Mouse (Mus musculus) forebrain, embryonic 12.5 days (tissue): ENCODE results near the gene BC048679. TPM values are rescaled to one million over a fixed set of nuclear protein-coding genes. Genes with fewer than 3 reads are reported as not detected.

Experiments used
- ATAC-seq: fragments of 200-750 bp; cut with Nextera tagmentation; 2 replicates; pipeline ENCODE4 v1.8.0; 2017; ENCODE audit warnings: moderate TSS enrichment; ENCODE audit not compliant: low FRiP score
- H3K27ac ChIP-seq: fragments of 300-500 bp; sonication (generic); 2 replicates; pipeline ENCODE4 v1.5.1; 2016; ENCODE audit warnings: mild to moderate bottlenecking
- H3K27me3 ChIP-seq: fragments of 300-500 bp; sonication (generic); 2 replicates; pipeline ENCODE4 v1.6.1; 2016; ENCODE audit warnings: mild to moderate bottlenecking
- H3K36me3 ChIP-seq: fragments of 300-500 bp; sonication (generic); replicated peaks from 2 replicates; pipeline ENCODE4 v1.6.1; 2016; ENCODE audit warnings: mild to moderate bottlenecking
- H3K4me1 ChIP-seq: fragments of 300-500 bp; sonication (generic); 2 replicates; pipeline ENCODE4 v1.6.1; 2016
- H3K4me2 ChIP-seq: fragments of 300-500 bp; sonication (generic); 2 replicates; pipeline ENCODE4 v1.6.1; 2016; ENCODE audit warnings: mild to moderate bottlenecking, moderate library complexity
- H3K4me3 ChIP-seq: fragments of 300-500 bp; sonication (generic); replicated peaks from 2 replicates; pipeline ENCODE4 v1.5.1; 2016; ENCODE audit warnings: mild to moderate bottlenecking
- H3K9ac ChIP-seq: fragments of 300-500 bp; sonication (generic); 2 replicates; pipeline ENCODE4 v1.6.1; 2016; ENCODE audit warnings: mild to moderate bottlenecking
- H3K9me3 ChIP-seq: fragments of 300-500 bp; sonication (generic); 2 replicates; pipeline ENCODE4 v1.6.1; 2016
- whole genome bisulfite sequencing: fragments of 180-500 bp; shearing (Covaris S2); methylation state at CpG from one replicate; pipeline ENCODE4 v1.1.7; 2016; 5-methylcytosine and 5-hydroxymethylcytosine counted together
- polyA plus RNA-seq: library from polyadenylated mRNA; unstranded; fragments of >200 nt; fragmentation: Nextera tagmentation; extraction: Ambion mirVana; gene quantifications from 2 replicates; pipeline ENCODE4 v1.2.1, GENCODE M21; 2016

Gene BC048679
- not detected in 2 replicates for polyA plus RNA-seq

DNA sequence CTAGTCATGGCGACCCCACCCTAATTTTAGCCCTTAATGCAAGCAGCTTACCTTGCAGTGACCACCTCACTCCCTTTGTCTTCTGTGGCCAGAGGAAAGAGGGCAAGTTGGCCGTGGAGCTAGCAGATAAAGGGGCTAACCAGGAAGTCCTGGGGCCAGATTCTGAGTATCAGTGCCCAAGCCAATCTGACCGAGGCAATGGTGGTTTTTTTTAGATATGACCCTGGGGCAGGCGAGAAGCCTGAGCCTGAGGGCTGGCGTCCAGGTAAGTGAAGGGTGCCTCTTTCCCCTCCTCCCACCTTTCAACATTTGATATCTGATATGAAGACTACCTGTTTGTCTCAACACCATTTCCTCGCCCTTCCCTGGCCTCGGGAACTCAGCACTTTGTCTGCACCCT lies at the start of gene BC048679:
TSS of gene BC048679 (minus strand) at position 101 of the 400 bp plus-strand sequence.
- Histone ChIP-seq H3K9me3 (no peaks in the 10 kb centered on the region), H3K4me2 (no peak within 1 kb of the TSS), H3K9ac (no peak within 1 kb of the TSS), H3K36me3 (no peaks in the 10 kb centered on the region), H3K27ac (no peak within 1 kb of the TSS), H3K4me3 (no peak within 1 kb of the TSS), H3K4me1 (peaks cover 6% of the 10 kb centered on the region), H3K27me3 (peaks cover 20% of the 10 kb centered on the region)
- 72% methylated on average over 7 of the region's 7 CpGs for WGBS
- ATAC-seq, result no peak

DNA sequence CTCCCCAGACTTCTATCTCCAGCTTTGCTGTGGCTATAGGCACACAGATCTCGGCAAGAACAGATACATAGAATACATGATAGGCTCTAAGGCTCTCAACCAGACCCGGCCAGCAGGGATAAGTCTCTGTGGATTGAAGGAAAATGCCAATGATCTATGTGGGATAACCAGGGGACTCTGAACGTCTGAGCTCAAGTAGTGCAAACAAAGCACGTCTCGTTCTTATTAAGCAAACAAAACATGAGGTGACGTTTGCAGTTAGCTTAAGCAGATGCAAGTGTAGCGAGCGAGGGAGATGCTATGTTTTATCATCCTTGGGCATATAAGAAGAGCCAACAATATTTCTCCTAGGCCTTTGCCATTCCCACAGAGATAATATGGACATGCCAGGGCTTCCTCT lies 44.9 kb upstream of the BC048679 start:
- no peak overlapping the region for H3K27ac ChIP-seq
- H3K9ac ChIP-seq, result no peak overlapping the region
- no peak for ATAC-seq
- WGBS, result 83% methylated on average over 8 of the region's 8 CpGs
- no peaks in the 10 kb centered on the region for H3K36me3 ChIP-seq
- H3K4me1 ChIP-seq, result peaks cover 25% of the 10 kb centered on the region
- H3K4me3 ChIP-seq, result no peak overlapping the region
- no peaks in the 10 kb centered on the region for H3K9me3 ChIP-seq
- H3K27me3 ChIP-seq, result no peaks in the 10 kb centered on the region
- no peak overlapping the region for H3K4me2 ChIP-seq

DNA sequence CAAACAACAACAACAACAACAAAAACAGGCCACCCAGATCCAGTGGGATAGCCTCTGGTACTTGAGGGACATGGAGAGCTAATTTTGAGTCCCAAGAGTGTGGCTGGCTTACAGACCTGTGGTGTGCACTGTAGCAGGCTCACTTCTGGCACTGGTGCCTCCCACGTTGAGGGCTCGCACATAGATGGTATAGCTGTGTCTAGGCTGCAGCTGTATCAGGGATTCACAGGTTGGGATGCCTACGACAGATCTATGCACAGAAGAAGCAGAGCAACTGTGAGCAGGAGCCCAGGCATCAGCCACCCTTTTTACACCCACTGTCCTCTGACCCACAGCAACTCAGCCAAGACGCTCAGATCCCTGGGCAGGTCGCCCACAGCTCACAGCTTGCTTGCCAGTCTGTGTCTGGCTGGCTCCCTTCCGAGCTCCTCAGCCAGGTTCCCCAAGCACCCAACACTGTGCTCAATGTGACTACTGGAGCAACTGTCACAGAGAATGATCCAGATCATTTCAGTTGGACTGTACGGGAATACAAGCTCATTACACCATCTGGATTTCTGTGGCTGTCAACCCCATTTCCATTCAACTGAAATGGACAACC lies 43.9 kb upstream of the BC048679 start:
- 89% methylated on average over 7 of the region's 7 CpGs for WGBS
- peaks cover 26% of the 10 kb centered on the region for H3K4me1 ChIP-seq
- no peak overlapping the region for H3K4me3 ChIP-seq
- no peaks in the 10 kb centered on the region for H3K36me3 ChIP-seq
- H3K27ac ChIP-seq, result no peak overlapping the region
- H3K9me3 ChIP-seq, result no peaks in the 10 kb centered on the region
- H3K9ac ChIP-seq, result no peak overlapping the region
- no peaks in the 10 kb centered on the region for H3K27me3 ChIP-seq
- ATAC-seq, result no peak
- H3K4me2 ChIP-seq, result no peak overlapping the region

DNA sequence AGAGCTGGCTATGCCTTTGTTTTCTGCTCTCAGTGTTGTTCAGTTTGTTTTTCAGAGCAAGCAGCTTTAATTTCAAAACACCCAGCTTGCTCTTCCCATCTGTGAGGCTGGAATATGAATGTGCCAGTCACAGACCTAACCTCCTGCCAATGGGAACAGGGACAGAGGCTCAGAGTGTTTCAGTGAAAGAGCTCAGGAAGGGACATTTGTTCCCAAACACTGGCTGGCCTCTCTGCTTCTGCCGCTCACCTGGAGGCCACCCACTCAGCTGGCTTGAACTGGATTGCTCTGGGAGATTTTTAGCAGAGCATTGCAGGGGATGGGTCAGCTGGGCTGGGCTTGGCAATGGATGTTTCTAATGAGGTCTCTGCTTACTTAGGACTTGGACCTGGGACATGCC lies 42.9 kb upstream of the BC048679 start:
- H3K9me3 ChIP-seq, result no peaks in the 10 kb centered on the region
- no peak overlapping the region for H3K4me2 ChIP-seq
- WGBS, result 67% methylated on average over 1 of the region's 1 CpGs
- no peak overlapping the region for H3K9ac ChIP-seq
- H3K27ac ChIP-seq, result no peak overlapping the region
- no peaks in the 10 kb centered on the region for H3K27me3 ChIP-seq
- peaks cover 26% of the 10 kb centered on the region for H3K4me1 ChIP-seq
- peaks cover 5% of the 10 kb centered on the region; the same call in 1 of the 2 replicates for H3K36me3 ChIP-seq
- no peak overlapping the region for H3K4me3 ChIP-seq
- no peak for ATAC-seq

DNA sequence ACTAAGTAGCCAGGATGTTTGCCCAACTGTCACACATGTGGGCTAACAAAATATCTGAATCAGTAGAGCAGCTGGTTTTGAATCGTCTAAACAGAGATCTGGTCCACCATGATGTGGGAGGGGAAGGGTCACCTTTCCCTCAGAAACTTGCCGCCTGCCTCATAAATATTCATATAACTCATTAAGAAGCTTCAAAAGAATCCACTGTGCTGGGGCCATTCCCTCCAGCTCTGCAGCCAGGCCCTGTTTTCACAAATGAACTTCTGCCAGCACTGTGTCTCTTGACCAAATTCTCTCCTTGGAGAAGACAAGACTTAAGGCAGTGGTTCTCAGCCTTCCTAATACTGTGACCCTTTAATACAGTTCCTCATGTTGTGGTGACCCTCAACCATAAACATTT lies 41.5 kb upstream of the BC048679 start:
- Histone ChIP-seq H3K4me3 (no peak overlapping the region), H3K27me3 (no peaks in the 10 kb centered on the region), H3K27ac (peak overlapping the region; percentile 46; the same call in 1 of the 2 replicates), H3K9me3 (no peaks in the 10 kb centered on the region), H3K9ac (no peak overlapping the region), H3K4me2 (no peak overlapping the region), H3K36me3 (peaks cover 18% of the 10 kb centered on the region), H3K4me1 (peaks cover 26% of the 10 kb centered on the region)
- 4% methylated on average over 2 of the region's 2 CpGs for WGBS
- ATAC-seq, result peak; percentile 67

DNA sequence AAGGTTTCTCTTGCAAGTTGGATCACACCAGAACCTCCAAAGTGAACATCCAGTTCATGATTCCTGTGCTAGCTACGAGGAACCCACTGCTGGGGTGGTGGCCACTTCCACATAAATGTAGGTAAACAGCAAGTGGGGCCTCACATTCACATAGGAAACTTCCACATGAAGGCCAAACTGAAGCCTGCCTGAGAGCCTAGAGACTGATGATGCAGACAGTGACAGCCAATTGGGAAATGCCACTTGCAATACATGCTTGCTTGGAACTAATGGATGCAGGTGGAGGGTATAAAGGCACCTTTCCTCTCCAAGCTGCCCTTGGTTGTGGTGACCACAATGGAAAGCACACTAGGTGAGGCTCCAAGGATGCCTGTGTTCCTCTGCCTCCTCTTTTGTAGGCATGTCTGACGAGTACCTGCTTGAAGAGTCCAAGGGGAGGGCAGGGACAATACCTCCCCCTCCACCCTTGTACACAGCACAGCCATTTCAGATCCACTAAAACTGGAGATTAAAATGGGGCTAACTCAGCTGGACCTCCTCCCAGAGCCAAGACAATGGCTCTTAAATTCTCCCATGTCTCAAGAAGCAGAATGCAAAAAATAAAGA lies 40.1 kb upstream of the BC048679 start:
- H3K36me3 ChIP-seq, result peaks cover 32% of the 10 kb centered on the region
- no peak overlapping the region for H3K9ac ChIP-seq
- peaks cover 7% of the 10 kb centered on the region; the same call in 1 of the 2 replicates for H3K9me3 ChIP-seq
- no peak overlapping the region for H3K4me2 ChIP-seq
- no peak for ATAC-seq
- H3K4me3 ChIP-seq, result no peak overlapping the region
- no peaks in the 10 kb centered on the region for H3K27me3 ChIP-seq
- no peak overlapping the region for H3K27ac ChIP-seq
- WGBS, result 65% methylated on average over 2 of the region's 2 CpGs
- H3K4me1 ChIP-seq, result peaks cover 26% of the 10 kb centered on the region

DNA sequence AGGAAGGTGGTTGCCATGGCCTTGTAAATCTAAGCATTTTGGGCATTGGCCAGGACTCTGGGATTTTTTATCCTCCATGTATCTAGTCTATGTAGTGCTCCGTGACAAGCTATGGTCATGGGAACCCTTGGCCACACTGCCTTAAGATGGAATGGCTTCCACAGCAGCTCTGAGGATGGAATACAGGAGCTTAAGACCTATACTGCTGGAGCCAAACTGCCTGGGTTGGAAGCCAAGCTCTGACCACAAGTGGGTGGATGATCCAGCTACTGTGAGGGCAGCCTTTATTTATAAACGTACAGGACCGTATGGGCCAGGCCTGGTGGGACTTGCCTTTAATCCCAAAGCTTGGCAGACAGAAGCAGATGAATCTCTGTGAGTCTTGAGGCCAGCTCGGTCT lies 38.4 kb upstream of the BC048679 start:
- Histone ChIP-seq H3K27me3 (no peaks in the 10 kb centered on the region), H3K4me1 (peaks cover 26% of the 10 kb centered on the region), H3K9me3 (peaks cover 7% of the 10 kb centered on the region; the same call in 1 of the 2 replicates), H3K27ac (no peak overlapping the region), H3K4me2 (no peak overlapping the region), H3K9ac (no peak overlapping the region), H3K4me3 (no peak overlapping the region), H3K36me3 (peaks cover 49% of the 10 kb centered on the region)
- ATAC-seq, result no peak
- 95% methylated on average over 4 of the region's 4 CpGs for WGBS

DNA sequence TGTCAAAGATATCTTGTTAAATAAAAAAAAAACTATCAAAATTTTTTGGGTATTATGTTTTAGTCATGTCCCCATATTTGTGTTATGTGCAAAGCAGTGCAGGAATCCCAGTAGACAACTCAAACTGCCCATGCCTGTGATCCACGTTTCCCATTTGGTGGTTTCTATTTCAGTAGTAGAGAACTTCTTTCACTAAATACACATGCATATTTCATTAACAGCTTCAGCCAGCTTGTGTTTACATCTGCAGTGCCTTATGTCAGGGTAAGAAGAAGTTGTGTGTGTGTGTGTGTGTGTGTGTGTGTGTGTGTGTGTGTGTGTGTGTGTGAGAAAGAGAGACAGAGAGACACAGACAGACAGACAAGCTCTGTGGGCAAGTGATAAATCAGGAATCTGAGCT lies 33.4 kb upstream of the BC048679 start:
- H3K36me3 ChIP-seq, result peaks cover 88% of the 10 kb centered on the region

DNA sequence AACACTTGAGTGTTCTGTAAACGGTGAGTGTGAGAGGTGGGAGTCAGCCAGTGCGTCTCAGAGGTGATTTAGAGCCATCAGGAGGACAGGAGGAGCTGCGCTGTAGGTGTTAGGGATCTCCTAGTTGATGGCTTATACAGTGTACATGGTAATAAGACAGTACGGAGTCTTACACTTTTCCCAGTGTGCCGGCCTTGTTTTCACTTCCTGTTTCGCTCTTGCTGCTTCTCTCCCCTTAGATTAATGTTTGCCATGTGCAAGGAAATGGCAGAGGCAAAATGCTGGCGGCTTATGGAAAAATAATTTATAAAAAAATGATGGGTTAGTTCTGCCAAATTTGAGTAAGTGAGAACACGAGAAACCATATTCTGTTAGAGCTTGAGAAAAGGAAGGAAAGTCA lies 30.8 kb upstream of the BC048679 start:
- Histone ChIP-seq H3K27me3 (no peaks in the 10 kb centered on the region), H3K4me1 (peaks cover 14% of the 10 kb centered on the region), H3K27ac (no peak overlapping the region), H3K9ac (no peak overlapping the region), H3K4me2 (no peak overlapping the region), H3K4me3 (no peak overlapping the region), H3K9me3 (0 out of 2 replicates have a peak, but pooled peaks cover 4% of the 10 kb centered on the region), H3K36me3 (peaks cover 77% of the 10 kb centered on the region)
- WGBS, result 97% methylated on average over 8 of the region's 8 CpGs
- ATAC-seq, result no peak

More for the DNA sequence above, 33.4 kb upstream of the BC048679 start:
- no peak for ATAC-seq
- Histone ChIP-seq H3K4me1 (no peaks in the 10 kb centered on the region), H3K4me2 (no peak overlapping the region), H3K27ac (no peak overlapping the region), H3K9me3 (peaks cover 7% of the 10 kb centered on the region; the same call in 1 of the 2 replicates), H3K9ac (no peak overlapping the region), H3K4me3 (no peak overlapping the region), H3K27me3 (no peaks in the 10 kb centered on the region)
- 94% methylated on average over 1 of the region's 1 CpGs for WGBS

DNA sequence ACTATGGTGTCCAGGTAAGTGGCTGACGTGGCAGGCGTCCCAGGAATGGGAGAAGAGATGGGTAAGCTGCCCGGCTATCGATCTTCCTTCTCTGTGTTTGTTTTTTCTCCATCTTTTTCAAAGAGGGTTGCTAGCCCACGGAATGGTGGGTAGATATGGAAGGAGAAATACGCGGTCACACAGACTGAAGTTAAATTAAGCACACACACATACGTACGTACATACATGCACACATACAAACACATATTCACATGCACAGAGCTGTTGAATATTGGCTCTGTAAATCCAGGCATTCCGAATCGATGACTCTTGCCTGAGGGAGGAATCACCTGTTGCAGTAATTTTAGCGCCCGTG lies 25.6 kb upstream of the BC048679 start:
- H3K36me3 ChIP-seq, result peaks cover 29% of the 10 kb centered on the region
- peak overlapping the region; percentile 62 for H3K4me3 ChIP-seq
- H3K9ac ChIP-seq, result peak overlapping the region; percentile 72
- ATAC-seq, result no peak; the same call in 1 of the 2 replicates
- H3K27me3 ChIP-seq, result no peaks in the 10 kb centered on the region
- peak overlapping the region; percentile 76 for H3K4me2 ChIP-seq
- no peaks in the 10 kb centered on the region for H3K9me3 ChIP-seq
- 16% methylated on average over 13 of the region's 13 CpGs for WGBS
- H3K4me1 ChIP-seq, result peaks cover 22% of the 10 kb centered on the region
- H3K27ac ChIP-seq, result peak overlapping the region; percentile 94

DNA sequence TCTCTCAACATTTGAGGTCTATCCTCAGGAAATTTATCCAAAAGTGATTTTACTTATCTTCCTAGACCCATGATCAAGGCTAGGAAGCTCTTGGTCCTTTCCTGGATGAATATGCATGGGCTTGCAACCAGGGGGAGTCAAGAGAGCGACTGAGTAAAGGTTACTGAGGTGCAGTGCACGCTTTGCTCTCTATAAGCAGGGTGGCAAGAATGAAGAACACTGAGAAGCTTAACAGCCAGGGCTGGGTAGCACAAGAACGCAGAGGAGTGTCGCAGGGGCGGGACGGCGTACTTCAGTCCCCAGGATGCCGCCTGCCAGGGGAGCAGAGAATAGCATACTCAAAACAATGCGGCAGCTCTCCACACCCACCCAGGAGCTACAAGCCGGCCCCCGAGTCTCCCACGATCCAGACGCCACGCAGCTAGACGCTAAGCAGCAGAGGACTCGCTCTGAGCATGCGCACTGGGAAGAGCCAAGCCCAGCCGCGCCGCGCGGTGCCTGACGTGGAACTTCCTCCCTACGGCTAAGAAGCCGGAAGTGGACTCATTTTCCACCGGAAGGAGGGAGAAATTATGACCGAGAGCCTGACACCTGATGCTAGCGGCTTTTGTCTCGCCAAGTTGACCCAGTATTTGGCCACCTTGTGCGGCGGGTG lies 25.1 kb upstream of the BC048679 start:
- no peaks in the 10 kb centered on the region for H3K9me3 ChIP-seq
- peak overlapping the region; percentile 94 for H3K27ac ChIP-seq
- peak overlapping the region; percentile 76 for H3K4me2 ChIP-seq
- ATAC-seq, result peak; percentile 97
- peaks cover 22% of the 10 kb centered on the region for H3K4me1 ChIP-seq
- no peaks in the 10 kb centered on the region for H3K27me3 ChIP-seq
- peak overlapping the region; percentile 72 for H3K9ac ChIP-seq
- peak overlapping the region; percentile 62 for H3K4me3 ChIP-seq
- 0% methylated on average over 31 of the region's 31 CpGs for WGBS
- peaks cover 24% of the 10 kb centered on the region for H3K36me3 ChIP-seq

DNA sequence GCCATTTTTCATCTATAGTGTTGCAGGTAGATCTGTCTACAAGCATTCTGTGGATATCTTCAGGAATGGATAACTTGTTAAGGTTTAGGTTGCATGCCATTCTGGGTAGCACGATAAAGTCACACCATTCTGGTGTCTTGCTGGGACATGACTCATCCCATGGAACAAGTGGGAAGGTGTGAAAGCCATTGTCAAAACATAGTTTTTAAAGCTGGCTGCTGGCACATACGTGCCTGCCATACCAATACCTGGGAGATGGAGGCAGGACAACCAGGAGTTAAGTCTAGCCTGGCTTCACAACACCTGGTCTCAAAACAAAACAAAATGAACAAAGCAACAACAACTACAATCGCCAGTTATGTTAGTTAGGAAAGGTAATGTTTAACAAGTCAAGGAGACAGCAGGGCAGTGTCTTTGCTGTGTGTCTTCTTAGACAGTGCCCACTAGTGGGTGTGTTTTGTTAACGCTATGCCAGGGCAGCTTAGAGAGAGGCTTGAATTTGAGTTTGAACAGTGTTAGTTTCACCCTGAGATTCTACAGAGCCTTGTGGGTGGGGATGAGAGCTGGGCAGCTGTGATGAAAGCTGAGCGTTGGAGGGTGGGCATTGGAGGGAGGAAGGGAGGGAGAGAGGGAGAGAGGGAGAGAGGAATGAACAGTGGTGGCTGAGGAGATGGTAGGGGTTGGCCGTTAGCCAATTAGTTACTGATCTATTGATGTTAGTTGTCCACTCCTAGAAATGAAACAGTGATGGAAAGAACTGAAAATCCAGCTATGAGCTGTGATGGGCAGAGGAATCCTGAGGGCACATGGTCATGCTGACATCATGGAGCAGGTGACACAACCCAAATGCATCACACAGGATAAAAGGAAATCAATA lies 18.3 kb upstream of the BC048679 start:
- H3K36me3 ChIP-seq, result no peaks in the 10 kb centered on the region
- ATAC-seq, result no peak
- H3K27me3 ChIP-seq, result no peaks in the 10 kb centered on the region
- H3K4me2 ChIP-seq, result no peak overlapping the region
- no peaks in the 10 kb centered on the region for H3K4me1 ChIP-seq
- H3K4me3 ChIP-seq, result no peak overlapping the region
- H3K9ac ChIP-seq, result no peak overlapping the region
- H3K9me3 ChIP-seq, result no peaks in the 10 kb centered on the region
- 74% methylated on average over 6 of the region's 6 CpGs for WGBS
- no peak overlapping the region for H3K27ac ChIP-seq
